Mouse (Mus musculus): Measurements from ENCODE around the gene Svs6.
"Not testable (repeated sequence)": the region's sequence is repeated elsewhere in the genome, so short reads cannot be mapped to it uniquely, and the experiment has no call there.

DNA sequence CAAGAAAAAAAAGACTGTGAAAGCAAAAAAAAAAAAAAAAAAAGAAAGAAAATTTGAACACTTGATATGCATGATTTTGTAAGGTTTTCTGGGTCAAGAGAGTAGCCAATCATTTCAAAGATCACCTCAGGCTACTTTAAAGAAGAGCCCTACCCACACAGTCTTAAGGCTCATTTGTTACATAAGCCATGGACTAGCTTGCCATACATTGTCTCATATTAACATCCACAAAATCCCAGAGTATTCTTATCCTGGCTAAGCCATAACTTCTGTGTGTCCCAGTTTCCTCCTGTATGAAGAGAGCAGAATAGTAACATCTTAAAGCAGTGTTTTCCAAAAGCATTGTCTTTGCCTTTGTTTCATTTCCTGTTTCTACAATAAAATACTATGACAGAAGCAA, 1.1 kb upstream of the Svs6 start:
- TF ChIP-seq POLR2A (IDR thresholded peaks at IDR 0.05; ENCODE audit: borderline replicate concordance, insufficient read depth, low read length); CTCF (IDR thresholded peaks at IDR 0.05; ENCODE audit: borderline replicate concordance, insufficient read depth, low read depth, low read length): not testable (repeated sequence)

All from cerebellum, adult 2 months (tissue).